Mouse (Mus musculus) retina, postnatal 1 day (tissue): Measurements from ENCODE around the gene Gm11639.
"Not testable (repeated sequence)": the region's sequence is repeated elsewhere in the genome, so short reads cannot be mapped to it uniquely, and the experiment has no call there.

Experiments
- DNase-seq: peaks from one replicate; pipeline ENCODE4 v3.0.0-alpha.2; 2012

Gm11639 gene

DNA sequence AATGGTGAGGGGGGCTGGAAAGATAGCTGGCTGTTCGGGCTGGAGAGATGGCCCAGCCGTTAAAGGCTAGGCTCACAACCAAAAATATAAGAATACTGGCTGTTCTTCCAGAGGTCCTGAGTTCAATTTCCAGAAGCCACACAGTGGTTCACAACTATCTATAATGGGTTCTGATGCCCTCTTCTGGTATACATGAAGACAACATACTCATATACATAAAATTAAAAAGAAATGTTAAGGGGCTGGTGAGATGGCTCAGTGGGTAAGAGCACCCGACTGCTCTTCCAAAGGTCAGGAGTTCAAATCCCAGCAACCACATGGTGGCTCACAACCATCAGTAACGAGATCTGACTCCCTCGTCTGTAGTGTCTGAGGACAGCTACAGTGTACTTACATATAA, 436.3 kb downstream of the Gm11639 start:
- not testable (repeated sequence) for DNase-seq

DNA sequence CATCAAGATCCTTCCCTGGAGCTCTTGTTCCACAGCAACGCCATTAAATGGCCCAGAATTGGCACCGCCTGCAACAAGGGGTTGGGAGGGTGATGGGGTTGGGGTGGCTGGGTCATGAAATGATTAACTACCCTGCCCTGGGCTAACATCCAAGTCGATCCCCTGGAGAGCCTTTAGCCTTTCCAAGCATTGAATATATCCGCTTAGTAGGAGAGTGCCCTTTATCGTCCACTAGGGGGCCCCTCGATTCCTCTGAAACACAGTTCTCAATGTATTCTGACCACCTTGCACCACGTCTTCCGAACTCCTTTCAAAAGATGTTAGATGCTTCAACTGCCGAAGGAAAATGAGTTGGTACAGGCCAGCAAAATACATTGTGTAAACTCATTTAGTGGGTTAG, 438.5 kb downstream of the Gm11639 start:
- peak; percentile 83 for DNase-seq

DNA sequence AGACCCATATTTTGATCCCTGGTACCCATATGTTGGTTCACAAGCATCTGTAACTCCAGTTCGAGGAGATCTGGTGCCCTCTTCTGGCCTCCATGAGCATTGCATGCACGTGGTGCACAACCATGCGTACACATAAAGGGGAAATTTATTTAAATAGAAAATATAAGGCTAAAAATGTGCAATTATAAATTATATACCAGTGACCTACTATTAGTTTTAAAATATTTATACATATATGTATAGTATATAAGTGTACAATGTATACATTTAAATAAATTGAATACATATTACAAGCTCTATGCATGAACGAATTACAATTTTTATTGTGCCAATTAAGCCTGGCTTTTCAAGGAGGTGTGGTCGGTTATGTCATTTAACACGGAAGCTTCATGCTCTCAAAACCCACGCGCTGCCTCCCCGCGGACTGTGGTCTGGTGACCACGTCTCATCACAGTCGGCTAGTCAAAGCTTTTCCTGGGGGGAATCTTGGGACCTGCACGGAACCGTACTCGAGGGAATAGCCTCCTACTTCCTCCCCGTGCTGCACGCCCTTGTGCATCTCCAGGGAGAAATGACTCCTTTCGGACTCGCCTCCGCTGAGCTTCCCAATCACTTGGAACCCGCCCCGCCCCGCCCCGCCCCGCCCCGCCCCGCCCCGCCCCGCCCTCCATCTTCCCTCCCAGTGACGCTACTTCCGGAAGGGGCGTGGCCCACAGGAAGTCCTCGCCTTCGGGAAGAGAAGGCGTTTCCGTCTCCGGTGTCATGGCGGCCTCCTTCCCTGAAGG, 440.4 kb downstream of the Gm11639 start, which contains the start of gene Mettl2:
Gene Mettl2 (plus strand): TSS at position 691 of the 785 bp plus-strand sequence.
- peak; percentile 94 for DNase-seq

DNA sequence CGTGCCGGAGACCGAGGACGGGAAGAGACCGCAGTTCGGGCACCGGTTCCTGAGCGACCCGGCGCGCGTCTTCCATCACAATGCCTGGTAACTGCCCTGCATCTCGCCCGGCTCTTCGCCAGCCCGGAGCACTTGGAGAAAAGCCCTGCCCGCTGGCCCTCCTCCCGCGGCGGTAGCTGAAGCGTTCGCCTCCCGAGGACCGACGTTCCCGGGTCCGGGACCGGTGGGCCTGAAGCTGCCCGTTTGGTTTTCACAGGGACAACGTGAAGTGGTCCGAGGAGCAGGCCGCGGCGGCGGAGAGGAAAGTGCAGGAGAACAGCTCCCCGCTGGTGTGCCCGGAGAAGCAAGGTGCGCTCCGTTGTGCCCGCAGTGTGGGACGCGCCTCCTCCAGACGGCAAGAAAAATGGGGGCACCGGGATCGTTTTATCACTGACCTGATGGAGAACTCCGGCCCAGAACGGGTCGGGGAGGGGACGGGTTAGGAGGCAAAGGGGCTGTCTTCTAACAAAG, 441.1 kb downstream of the Gm11639 start:
- DNase-seq: peak; percentile 6

DNA sequence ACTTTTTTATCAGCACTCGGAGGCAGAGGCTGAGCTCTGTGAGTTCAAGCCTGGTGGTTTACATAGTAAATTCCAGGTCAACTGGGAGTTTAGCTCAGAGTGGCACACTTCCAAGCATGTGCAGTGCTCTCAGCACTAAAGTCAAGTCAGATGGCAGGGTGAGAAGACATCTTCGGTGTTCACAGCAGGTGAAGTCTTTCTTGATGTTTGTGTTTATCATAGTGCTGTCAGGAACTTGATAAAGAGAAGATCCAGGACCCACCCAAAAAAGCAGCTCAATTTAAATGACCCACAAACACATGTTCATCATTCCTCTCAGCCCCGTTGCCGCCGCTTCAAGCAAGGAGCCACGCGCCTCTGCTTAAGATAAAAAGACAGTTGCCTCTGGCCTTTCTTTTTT, 450.2 kb downstream of the Gm11639 start:
- no peak for DNase-seq

DNA sequence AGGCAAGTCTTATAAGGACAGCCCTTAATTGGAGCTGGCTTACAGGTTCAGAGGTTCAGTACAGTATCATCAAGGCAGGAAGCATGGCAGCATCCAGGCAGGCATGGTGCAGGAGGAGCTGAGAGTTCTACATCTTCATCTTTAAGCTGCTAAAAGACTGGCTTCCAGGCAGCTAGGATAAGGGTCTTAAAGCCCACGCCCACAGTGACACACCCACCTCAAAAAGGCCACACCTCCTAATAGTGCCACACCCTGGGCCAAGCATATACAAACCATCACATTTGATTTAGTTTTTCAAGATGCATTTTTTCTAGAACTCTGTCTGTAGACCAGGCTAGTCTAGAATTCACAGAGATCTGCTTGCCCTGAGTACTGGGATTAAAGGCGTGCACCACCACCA, 451.7 kb downstream of the Gm11639 start:
- DNase-seq: not testable (repeated sequence)

DNA sequence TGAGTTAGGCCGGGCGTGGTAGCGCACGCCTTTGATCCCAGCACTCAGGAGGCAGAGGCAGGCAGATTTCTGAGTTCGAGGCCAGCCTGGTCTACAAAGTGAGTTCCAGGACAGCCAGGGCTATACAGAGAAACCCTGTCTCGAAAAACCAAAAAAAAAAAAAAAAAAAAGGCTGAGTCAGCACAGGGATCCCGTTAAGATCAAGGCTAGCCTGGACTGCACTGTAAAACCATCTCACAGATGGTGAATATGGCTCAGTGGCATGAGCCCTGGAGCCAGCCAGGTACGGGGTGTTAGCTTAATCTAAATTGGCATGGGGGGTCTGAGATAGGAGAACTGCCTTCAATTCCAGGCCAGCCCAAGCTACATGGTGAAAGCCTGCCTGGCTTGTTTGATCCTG, 455.0 kb downstream of the Gm11639 start:
- not testable (repeated sequence) for DNase-seq

DNA sequence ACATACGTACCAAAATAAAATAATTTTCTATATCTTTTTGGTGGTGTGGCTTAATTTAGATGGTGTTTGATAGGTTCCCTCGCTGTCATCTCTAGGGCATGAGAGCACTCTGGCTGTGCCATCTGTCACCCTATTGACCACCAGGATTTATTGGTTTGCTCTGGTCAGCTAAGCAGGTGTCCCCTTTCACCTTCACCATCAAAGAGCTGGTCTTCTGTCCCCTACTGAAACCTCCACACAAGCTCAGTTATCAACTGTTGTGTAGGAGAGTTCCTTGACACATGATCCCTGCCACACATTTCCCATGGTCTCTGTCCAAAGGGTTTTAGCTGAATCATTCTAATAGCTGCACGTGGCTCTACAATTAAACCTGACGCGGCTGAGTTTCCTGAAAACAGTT, 455.6 kb downstream of the Gm11639 start:
- DNase-seq: no peak

DNA sequence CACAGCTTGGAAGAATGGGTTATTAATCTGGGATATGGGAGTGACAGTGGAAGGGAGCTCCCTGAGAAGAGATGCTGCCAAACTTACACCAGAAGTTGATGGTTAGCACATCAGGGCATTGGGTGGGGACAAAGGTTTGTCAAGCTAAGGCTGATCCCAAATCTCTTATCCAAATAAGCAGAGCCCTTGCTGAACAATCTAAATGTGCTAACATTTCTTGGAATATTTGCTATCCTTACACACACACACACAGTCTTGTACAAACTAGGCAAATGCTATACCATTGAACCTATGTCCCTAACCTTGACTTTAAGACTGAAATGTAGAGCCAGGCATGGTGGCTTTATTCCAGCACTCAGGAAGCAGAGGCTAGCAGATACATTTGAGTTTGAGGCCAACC, 458.1 kb downstream of the Gm11639 start:
- no peak for DNase-seq

DNA sequence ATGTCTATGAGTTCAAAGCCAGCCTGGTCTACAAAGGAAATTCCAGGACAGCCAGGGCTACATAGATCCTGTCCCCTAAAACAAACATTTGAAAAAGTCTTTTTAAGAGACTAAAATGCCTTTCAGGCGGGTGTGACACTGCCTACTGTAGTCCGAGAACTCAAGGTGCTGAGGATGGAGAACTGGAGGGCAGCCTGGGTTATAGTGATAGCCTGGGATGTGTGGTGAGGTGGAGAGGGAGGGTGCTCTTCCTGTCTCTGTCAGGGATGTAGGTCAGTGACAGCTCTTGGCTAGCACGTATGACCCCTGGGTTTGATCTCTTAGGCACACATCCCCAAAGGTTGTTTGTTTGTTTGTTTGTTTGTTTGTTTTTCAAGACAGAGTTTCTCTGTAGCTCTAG, 458.6 kb downstream of the Gm11639 start:
- DNase-seq: no peak

DNA sequence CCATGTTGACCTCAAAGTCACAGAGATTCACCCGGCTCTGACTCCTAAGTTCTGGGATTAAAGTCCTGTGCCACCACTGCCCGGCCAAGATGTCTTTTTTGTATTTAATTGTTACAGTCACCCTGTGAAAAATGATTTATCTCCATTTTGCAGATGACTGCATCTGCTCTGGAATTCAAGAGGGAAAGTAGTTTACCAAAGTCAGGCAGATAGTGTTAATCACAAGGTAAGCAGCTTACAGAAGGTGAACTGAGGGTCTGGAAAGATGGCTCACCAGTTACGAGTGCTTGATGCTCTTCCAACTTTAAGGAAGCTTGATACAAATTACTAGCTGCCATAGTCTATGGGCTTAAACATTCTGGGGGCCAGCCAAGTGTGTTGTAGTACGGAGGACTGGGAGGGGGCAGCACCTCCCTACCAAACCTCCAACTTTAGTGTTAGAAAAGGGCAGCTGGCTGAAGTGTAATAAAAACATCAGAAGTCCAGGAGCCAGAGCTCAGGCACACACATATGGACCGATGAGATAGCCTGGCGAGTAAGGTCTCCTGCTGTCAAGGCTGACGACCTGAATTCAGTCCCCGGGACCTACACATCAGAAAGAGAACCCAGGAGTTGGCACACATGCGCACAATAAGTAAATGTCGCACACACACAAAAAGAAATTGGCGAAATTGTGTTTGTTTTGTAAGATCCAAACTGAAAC, 459.2 kb downstream of the Gm11639 start:
- no peak for DNase-seq

DNA sequence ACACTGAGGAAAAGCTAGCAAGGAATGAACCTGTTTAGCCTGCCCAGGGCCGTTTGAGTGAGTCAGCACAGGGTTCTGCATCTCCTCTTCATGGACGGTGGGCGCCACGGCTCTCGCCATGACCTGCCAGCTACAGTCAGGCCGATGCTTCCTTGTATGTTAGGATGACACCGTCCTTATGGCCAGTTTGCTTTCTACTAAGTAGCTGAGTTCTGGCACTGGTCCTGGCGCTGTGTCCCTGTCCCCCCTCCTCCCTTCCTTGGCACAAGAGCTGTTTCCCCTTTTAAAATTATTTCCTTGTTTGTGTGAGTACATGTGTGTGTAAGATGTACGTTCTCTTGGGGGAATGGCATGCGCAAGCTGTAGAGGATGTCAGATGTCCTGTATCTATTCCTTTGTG, 459.7 kb downstream of the Gm11639 start:
- DNase-seq: no peak

DNA sequence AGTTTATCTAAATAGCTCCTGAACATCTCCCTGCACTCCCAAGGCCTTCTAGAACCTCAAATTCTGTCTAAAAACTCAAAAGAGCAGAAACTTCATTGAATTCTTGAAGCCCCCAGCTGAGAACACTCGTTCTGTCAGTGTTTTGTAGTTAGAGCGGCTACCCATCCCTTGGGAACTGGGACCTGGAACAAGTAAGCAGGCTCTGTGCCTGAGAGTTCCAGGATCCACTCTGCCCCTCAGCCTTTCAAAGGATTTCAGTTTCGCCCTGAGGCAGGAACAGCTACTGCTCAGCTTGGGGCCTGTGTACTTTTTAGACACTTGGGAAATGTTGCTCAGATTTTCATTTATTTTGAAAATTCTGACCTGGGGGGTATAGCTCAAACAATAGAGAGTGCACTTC, 461.1 kb downstream of the Gm11639 start, which contains the start of gene Gm10842:
Gene Gm10842 (plus strand): TSS at position 301 of the 400 bp plus-strand sequence.
- no peak for DNase-seq

DNA sequence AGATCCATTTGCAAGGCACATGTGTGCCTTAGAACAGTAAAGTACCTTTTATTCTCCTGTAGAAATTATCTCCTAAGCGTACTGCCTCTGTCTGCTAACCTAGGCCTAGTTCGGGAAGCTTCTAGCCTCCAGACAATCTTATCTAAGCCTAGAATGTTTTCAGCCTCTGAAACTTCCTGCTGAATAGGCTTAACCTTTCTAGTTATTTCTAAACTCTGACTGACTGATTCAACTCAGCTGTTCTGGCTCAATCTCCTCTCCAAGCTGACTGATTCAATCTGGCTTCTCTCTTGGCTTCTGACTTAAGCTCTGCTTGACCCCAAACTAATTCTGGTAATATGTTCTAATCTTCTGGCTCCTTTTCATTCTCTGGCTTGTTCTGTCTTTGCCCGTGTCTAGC, 463.8 kb downstream of the Gm11639 start:
- DNase-seq: no peak

DNA sequence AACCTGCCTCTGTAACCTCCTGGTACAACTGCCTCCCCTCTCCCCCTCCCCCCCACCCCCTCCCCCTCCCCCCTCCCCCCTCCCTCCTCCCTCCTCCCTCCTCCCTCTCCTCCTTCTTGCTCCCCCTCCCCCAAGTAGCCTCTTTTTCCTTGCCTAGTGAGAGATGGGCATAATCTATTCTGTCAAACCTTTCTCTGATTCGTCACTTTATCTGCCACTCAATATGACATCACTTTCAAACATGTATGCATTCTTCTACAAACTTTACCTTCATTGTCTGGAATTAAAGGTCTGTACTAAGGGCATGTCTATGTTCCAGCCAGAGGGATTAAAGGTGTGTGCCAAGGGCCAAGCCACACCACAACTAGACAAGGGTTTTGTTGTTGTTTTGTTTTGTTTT, 464.3 kb downstream of the Gm11639 start:
- peak; percentile 66 for DNase-seq

DNA sequence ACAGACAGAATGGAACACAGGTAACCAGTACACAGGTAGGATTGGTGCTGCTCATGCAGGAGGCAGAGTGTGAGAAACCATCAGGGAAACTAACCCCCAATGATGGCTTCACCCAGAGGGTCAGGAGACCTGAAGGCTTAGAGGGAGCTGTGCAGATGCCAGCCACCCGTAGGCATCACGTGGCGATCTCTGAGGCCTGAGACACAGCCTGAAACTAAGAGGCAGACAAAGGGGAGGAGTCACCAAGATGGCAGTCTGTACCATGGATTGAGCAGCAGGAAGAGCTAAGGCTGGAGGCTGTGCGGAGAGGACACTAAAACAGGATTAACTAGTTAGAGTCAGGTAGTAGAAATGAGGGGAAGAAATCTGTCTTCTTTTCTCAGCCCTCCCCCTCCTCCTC, 465.2 kb downstream of the Gm11639 start:
- DNase-seq: peak; percentile 53

DNA sequence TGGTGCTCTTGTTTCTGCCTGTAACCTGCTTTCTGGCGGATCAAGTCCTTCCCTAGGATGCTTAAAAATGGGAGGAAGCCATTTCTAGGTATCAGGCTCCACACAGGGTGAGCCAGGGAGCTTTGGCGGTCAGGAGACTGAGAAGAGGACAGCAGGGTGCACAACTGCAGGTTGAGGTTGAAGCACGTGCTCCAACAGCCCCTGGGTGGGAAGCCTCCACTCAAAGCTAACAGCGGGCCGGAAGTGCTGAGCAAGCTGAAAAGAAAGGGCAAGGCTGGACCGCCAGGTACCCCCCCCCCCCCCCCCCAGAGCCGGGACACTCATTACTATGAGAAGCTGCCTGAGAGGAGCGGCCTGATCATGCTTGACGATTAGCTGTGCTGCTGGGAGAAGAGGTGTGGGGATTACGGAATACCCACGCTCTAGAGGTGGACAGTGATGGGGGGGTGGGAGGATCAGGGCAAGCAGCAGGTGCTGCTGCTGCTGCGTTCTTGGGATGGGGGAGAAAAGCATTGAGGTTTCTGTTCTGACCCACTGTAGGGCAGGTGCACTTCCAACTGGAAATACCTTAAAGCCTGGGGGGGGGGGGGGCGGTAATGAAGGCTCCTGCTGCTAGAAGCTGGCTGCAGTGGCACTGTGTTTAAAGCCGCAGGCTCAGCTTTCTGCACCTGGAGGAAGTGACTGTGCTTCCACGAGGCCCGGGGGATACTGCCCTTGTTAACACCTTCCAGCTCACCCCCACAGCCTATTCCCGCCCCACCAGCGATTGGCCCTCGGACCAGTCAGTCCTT, 465.9 kb downstream of the Gm11639 start:
- peak; percentile 55 for DNase-seq

DNA sequence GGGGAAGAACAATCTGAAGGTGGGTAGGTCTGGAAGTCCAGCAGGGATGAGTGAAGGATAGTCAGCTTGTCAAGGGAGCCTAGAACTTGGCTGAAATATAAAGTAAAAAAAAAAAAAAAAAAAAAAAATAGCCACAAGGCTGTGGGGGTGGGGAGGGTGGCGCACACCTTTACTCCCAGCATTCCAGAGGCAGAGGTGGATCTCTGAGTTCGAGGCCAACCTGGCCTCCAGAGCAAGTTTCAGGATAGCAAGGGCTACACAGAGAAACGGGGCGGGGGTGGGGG, 466.5 kb downstream of the Gm11639 start:
- DNase-seq: no peak

DNA sequence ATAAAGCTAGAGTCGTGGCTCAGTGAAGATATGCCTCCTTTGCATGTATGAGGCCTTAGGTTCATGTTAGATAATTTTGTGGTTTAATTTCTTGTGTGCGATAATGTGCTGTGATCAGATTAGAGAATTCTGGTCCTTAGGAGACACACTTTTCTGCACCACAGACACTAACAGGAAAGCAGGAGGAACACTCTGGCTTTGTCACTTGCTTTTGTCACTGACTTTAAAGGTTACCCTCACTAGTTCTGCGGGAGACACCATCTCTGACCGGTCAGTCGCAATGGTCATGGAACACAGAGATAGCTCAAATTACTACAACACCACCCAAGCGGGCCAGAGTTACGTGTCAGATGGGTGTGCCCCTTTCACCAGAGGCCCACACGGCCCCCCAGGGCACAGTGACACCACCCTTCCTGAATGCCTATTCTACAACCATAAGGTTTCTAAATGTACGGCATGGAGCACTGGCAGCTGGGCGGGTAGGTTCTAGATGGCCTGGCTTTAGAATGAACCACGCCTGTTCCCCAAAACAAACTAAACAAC, 466.9 kb downstream of the Gm11639 start:
- no peak for DNase-seq

DNA sequence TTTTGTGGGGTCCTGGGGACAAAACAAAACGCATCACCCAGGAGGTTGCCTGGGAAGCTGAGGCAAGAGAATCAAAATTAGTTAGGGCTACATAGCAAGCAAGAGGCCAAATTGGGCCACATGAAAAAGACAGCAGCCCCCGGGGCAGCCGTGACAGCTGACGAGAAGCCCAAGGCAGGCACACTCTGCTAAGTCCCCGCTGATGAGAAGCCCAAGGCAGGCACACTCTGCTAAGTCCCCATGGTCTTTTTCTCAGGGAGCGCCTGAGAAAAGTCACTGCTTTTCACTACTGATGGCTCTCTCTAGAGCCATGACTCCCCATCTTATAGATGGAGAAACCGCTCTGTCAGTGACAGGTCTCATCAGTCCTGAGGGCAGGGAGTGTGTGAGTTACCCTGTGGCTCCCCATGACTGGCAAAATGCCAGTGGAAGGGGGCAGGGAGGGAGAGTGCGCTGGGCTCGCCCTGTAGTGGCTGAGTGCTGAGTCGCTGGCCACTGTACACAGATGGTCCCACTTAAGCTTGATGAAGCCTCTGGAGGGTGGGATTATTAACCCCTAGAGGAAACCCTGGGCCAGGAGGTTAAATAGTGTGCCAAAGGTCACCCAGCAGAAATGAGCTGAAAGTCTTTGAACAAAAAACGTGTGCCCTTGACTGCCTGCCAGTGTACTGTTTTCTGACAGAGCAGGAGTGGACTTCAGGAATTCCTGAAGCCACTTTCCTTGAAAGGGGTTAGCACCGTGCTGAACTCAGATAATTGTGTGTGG, 467.7 kb downstream of the Gm11639 start:
- DNase-seq: peak; percentile 85

DNA sequence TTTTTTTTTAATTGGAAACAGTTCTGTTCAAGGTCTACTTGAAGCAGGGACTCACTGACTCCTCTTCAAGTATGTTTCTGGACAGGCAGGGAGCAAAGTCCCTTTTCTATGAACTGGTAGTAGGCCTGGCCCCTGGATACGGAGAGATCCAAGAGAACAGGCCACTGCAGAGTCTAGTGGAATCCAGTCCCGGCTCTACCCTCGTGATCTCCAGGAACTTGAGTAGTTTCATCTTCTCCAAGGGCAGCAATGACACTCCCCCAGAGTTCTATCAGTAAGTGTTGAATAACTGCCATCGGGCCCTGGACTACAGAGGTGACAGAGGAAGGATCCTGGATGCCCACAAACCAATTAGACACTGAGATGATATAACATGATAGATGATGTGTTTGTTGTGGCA, 470.4 kb downstream of the Gm11639 start:
- DNase-seq: no peak

DNA sequence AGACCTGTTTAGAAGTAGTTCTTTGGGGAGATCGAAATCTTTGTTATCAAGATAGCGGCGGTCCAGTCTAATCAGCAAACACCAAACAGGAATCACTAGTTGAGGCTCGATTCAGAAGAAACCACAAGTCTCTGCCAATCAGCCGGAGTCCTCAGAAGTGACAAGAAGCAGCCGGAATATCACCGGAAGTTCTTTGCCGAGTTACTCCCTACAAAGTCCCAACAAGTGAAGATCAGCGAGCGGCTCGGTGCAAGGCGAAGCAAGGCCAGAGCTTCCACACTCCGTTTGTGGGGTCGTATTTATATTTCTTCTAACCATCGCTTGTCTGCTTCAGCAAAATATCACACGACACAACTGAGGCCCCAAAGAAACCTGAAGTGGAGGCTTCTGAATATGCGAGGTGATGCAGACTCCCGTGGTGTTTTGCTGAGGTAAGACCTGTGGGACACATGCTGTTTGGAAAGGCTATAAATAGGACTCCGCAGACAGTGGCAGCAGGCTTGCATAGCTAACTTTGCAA, 471.3 kb downstream of the Gm11639 start:
- DNase-seq: no peak
